Mouse (Mus musculus) CD8-positive naive resting alpha-beta T cell, adult 2 months (primary cell): ENCODE results near the gene Gapdhs.
"Not testable (repeated sequence)": the region's sequence is repeated elsewhere in the genome, so short reads cannot be mapped to it uniquely, and the experiment has no call there.

Source experiments
- DNase-seq, 2 experiments: peaks; one replicate each; pipeline ENCODE4 v3.0.0; 2022; ENCODE audit warnings: low read depth in 2 of 2, low spot score in 2 of 2

Gene Gapdhs

GRCm38 (mm10) chr7:30747525-30748204 is 4.2 kb upstream of the Gapdhs start:
- no peak for DNase-seq

- no peak for DNase-seq
These were observed 629 bp upstream of the Gapdhs start for GRCm38 (mm10) chr7:30744022-30744598.

DNA sequence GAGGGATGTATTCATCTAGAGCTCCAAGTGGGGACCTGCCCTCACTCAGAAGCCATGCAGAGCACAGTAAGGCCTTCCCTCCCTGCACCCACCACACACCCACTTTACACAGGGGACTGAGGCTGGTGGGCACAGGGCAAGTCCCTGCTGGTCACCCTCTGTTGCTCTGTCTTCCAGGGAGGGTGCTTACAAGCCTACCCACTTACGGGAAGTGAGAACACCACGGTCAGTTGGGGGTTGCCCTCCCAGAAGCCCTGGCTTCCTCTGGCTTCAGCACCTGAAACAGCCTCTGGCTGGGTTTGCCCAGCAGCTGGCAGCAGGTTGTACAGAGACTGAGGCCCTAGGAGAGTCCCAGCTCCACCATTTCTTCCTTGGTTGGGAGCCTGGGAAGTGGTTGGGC is 911 bp downstream of the Gapdhs start:
- DNase-seq: not testable (repeated sequence)

GRCm38 (mm10) chr7:30736211-30736610 is 7.3 kb downstream of the Gapdhs start:
- DNase-seq: peak; percentile 21 to 30

DNA sequence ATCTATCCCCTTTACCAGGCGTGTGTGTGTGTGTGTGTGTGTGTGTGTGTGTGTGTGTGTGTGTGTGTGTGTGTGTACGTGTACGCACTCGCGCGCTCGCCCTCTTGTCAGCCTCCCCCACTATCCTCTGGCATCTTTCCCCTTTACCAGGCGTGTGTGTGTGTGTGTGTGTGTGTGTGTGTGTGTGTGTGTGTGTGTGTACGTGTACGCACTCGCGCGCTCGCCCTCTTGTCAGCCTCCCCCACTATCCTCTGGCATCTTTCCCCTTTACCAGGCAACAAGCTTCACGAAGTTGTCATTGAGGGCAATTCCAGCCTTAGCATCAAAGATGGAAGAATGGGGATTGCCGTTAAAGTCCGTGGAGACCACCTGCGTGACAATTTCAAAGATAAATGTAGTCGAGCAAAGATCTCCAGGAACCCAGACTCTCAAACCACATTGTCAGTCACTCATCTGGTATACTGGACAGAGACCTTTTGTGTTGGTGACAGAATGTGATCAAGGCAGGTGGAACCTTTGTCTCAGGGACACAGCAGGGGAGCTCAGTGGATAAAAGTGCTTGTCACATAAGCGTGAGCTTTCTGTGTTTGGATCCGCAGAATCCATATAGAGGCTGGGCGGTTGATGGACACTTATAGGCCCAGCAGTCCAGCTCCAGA is 13.3 kb downstream of the Gapdhs start:
- DNase-seq: not testable (repeated sequence)

GRCm38 (mm10) chr7:30729396-30730063 is 14.0 kb downstream of the Gapdhs start, which contains the start of gene Tmem147:
Gene Tmem147, minus strand, starts transcription at chr7:30729540.
- DNase-seq: peak; percentile 88 to 91

DNA sequence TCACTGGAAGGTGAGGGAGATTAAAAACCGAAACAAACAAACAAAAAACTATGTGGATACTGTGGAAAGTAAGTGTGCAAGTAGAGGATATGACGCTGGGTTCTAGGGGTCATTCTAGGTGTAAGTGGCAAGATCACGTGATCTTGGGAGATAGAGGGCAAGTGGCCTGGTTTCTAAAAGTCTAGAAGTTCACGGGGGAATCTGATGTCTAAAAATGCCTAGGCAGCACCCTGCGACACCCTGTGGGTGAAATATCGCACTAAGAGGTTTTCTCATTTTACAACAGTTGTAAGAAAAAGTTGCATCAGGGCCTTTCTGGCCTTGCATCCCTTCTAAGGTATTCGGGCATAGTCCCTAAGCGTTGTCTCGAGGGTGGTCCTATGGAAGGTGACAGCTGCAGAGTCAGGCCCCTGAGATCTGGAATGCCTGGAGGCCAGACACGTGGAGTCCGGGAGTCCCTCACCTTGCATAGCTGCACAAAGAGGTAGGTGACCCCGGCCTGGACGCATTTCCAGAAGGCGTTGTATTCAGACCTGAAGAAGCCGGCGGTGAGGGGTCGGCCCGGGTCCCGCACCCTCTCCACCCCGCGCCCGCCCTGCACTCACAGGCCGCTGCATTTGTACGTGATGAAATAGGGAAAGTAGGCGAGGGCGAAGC is 14.6 kb downstream of the Gapdhs start:
- DNase-seq: no peak

DNA sequence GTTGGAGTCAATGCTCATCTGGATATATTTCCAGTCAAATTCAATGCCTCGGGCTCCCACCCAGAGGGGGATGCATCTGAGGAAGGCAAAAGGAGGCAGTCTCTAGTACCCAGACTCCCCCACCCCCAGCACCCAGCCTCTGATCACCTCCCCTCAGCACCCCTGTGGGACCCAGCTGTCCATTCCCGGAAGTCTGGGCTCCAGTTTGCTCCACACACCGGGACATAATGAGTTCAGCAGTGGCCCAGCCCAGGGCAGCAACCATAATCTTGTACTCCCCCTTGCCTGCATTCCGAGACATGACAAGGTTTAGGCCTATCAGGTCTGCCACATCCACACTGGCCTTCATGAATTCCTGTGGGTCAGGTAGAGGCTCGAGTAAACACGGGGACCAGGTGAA is 15.3 kb downstream of the Gapdhs start:
- no peak for DNase-seq

- no peak for DNase-seq
These were observed 20.1 kb downstream of the Gapdhs start for GRCm38 (mm10) chr7:30723274-30723953.

GRCm38 (mm10) chr7:30721286-30721685 is 22.2 kb downstream of the Gapdhs start:
- DNase-seq: no peak

GRCm38 (mm10) chr7:30719669-30720068 is 23.8 kb downstream of the Gapdhs start:
- no peak for DNase-seq

- no peak for DNase-seq
These were observed 25.8 kb downstream of the Gapdhs start for GRCm38 (mm10) chr7:30717716-30718046.

DNA sequence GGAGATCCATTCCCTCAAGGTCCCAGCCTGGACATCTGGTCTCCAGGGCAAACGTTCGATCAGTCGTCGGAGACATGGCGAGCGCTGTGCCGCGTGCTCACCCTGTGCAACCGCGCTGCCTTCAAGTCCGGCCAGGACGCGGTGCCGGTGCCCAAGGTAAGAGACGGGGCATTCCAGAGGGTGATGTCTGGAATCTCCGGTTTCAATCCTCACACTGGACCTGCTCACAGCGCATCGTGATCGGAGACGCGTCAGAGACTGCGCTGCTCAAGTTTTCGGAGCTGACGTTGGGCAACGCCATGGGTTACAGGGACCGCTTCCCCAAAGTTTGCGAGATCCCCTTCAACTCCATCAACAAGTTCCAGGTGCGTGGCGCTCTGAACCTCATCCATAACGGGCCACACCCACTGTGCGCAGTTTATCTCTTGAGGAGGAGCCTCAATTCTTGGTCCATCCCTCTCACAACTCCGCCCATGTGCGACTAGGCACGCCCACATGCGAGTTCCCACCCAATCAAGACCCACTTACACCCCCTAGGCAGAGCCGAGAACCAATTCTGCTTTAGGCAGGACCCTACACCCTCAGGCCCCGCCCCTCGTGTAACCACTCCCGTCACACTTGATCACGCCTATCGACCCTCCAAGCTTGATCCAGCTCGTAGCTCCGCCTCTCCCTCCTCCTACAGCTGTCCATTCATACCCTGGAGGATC is 26.3 kb downstream of the Gapdhs start:
- DNase-seq: peak; percentile 33 to 61

- no peak for DNase-seq
These were observed 31.5 kb downstream of the Gapdhs start, which contains the start of gene Atp4a for GRCm38 (mm10) chr7:30711942-30712341. Gene Atp4a, plus strand, starts transcription at chr7:30712209.

DNA sequence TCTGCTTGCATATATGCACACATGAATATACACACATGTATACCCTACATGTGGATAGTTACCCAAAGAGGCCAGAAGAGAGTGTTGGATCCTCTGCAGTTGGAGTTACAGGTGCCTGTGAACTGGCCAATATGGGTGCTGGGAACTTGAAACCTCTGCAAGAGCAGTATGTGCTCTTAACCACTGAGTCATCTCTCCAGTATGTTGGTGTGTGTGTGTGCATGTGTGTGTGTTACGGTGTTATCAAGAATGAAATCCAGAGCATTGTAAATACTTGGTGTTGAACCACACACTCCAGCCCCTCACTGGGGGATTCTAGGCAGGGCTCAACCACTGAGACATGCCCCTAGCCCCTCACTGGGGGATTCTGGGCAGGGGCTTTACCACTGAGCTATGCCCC is 36.0 kb downstream of the Gapdhs start:
- no peak for DNase-seq

DNA sequence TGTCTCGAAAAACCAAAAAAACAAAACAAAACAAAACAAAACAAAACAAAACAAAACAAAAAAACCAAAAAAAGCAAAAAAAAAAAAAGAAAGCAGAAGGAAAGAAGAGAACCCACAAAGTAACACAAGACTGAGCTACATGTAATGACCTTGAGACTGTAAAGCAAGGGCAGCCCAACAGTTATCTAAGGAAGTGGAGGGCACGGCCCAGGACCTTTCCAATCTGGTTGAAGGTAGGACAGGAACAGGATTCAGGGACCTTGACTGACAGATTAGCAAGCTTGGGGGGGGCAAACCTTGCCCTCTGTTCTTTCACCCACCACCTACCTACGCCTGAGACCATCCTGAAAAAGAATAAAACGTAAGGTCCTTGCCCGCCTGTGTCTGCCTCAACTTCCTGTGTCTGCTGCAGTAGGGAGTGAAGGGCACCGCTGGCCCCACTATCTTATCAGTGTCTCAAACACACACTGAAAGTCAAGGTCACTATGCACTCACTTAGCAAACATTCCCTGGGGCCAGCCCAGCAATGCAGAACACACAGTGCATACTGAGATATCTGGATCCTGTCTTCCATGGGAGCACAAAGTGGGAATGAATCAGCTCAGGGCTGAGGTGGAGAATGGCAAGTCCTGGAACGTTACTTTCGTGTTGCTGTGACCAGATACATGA is 37.1 kb downstream of the Gapdhs start:
- DNase-seq: no peak

- DNase-seq: no peak
These were observed 44.9 kb downstream of the Gapdhs start, which contains the start of gene 2200002J24Rik for GRCm38 (mm10) chr7:30698589-30698988. Gene 2200002J24Rik, plus strand, starts transcription at chr7:30698926.

- DNase-seq: no peak
These were observed 45.4 kb downstream of the Gapdhs start for GRCm38 (mm10) chr7:30698101-30698500.

GRCm38 (mm10) chr7:30688325-30688724 is 55.2 kb downstream of the Gapdhs start:
- no peak for DNase-seq

- no peak for DNase-seq
These were observed 60.1 kb downstream of the Gapdhs start for GRCm38 (mm10) chr7:30683425-30683824.
